Mouse (Mus musculus): ENCODE measurements around the gene Plcg1. TPM values are rescaled to one million over a fixed set of nuclear protein-coding genes. Genes with fewer than 3 reads are reported as not detected.
A peak's percentile ranks its signal among the peaks of the same experiment; 100 is the strongest.

The Plcg1 gene
- 237 and 294 TPM in 2 replicates for polyA plus RNA-seq (2012; rRNA removed)

- Histone ChIP-seq H3K4me1 (replicated peaks; ENCODE audit: control insufficient read depth, insufficient read depth, low read length) (peaks cover 45% of the 10 kb centered on the region), H3K27ac (ENCODE audit: control insufficient read depth, insufficient read depth, low read length) (peak within 1 kb of the TSS; percentile 94), H3K27me3 (ENCODE audit: control insufficient read depth, insufficient read depth, low read length) (no peaks in the 10 kb centered on the region), H3K36me3 (ENCODE audit: control insufficient read depth, insufficient read depth, low read length) (no peaks in the 10 kb centered on the region), H3K4me3 (ENCODE audit: control insufficient read depth, insufficient read depth, low read length) (peak within 1 kb of the TSS; percentile 80)
- peak; percentile 96 for DNase-seq
- WGBS, result under 1% methylated on average over 81 of the region's 99 CpGs
- peak; percentile 70 for TF ChIP-seq POLR2A (IDR thresholded peaks at IDR 0.05; ENCODE audit: control insufficient read depth, extremely low read depth, insufficient read depth, low read length, poor library complexity)
- TF ChIP-seq CTCF (IDR thresholded peaks at IDR 0.05; ENCODE audit: borderline replicate concordance, control insufficient read depth, extremely low read depth, insufficient read depth, low read length, poor library complexity), result peak; percentile 46; the same call in 1 of the 2 replicates
Observed at GRCm38 (mm10) chr2:160731117-160731838, at the start of gene Plcg1. Plcg1 (plus strand) TSS chr2:160731300.

GRCm38 (mm10) chr2:160700271-160700670 is 30.8 kb upstream of the Plcg1 start:
- WGBS, result 58% methylated on average over 5 of the region's 5 CpGs
- Histone ChIP-seq H3K27me3 (ENCODE audit: control insufficient read depth, insufficient read depth, low read length) (no peaks in the 10 kb centered on the region), H3K4me1 (replicated peaks; ENCODE audit: control insufficient read depth, insufficient read depth, low read length) (no peaks in the 10 kb centered on the region), H3K36me3 (ENCODE audit: control insufficient read depth, insufficient read depth, low read length) (peaks cover 65% of the 10 kb centered on the region), H3K4me3 (ENCODE audit: control insufficient read depth, insufficient read depth, low read length) (no peak overlapping the region), H3K27ac (ENCODE audit: control insufficient read depth, insufficient read depth, low read length) (no peak overlapping the region)
- no peak for DNase-seq
- TF ChIP-seq CTCF (IDR thresholded peaks at IDR 0.05; ENCODE audit: borderline replicate concordance, control insufficient read depth, extremely low read depth, insufficient read depth, low read length, poor library complexity) (no peak), POLR2A (IDR thresholded peaks at IDR 0.05; ENCODE audit: control insufficient read depth, extremely low read depth, insufficient read depth, low read length, poor library complexity) (no peak)

DNA sequence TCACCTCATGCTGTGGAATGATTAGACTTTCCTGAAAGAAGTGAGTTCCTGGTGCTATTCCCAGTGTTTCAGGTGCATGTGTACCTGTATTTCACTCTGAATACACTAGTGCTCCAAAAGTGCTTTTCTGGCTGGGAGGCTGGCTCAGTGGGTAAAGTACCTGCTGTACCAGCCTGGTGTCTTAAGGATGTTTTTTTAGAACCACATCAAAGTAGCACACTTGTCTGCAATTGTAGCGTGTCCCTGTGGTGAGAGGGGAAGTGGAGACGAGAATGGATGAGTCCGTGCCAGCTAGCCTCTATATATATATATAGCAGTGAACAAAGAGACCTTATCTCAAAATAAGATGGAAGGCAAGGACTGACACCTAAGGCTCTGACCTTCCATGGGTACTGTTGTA is 29.5 kb upstream of the Plcg1 start:
- no peaks in the 10 kb centered on the region for H3K27me3 ChIP-seq (ENCODE audit: control insufficient read depth, insufficient read depth, low read length)
- H3K27ac ChIP-seq (ENCODE audit: control insufficient read depth, insufficient read depth, low read length), result no peak overlapping the region
- 1% methylated on average over 3 of the region's 3 CpGs for WGBS
- peaks cover 71% of the 10 kb centered on the region for H3K36me3 ChIP-seq (ENCODE audit: control insufficient read depth, insufficient read depth, low read length)
- TF ChIP-seq POLR2A (IDR thresholded peaks at IDR 0.05; ENCODE audit: control insufficient read depth, extremely low read depth, insufficient read depth, low read length, poor library complexity), result no peak
- TF ChIP-seq CTCF (IDR thresholded peaks at IDR 0.05; ENCODE audit: borderline replicate concordance, control insufficient read depth, extremely low read depth, insufficient read depth, low read length, poor library complexity), result no peak
- no peaks in the 10 kb centered on the region for H3K4me1 ChIP-seq (replicated peaks; ENCODE audit: control insufficient read depth, insufficient read depth, low read length)
- no peak overlapping the region for H3K4me3 ChIP-seq (ENCODE audit: control insufficient read depth, insufficient read depth, low read length)
- peak; percentile 22 for DNase-seq

DNA sequence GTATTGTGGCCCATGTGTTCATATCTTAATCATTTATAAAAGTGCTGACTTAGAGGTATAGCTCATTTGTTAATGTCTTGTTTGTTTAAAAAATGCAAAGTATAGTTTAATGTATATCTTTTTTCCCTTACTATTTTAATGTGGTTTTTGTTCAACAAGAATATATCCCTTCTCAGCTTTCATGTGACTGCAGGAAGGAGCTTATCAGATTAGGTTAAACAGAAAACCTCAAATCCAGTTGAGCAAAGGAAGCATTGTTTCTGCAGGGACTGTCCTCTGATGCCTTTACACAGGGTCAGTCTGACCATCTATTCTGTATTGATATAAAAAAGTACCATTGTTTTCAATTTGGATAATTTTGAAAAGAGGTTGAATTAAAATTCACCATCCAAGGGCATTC is 28.3 kb upstream of the Plcg1 start:
- Histone ChIP-seq H3K27ac (ENCODE audit: control insufficient read depth, insufficient read depth, low read length) (no peak overlapping the region), H3K36me3 (ENCODE audit: control insufficient read depth, insufficient read depth, low read length) (peaks cover 73% of the 10 kb centered on the region), H3K4me3 (ENCODE audit: control insufficient read depth, insufficient read depth, low read length) (no peak overlapping the region), H3K4me1 (replicated peaks; ENCODE audit: control insufficient read depth, insufficient read depth, low read length) (no peaks in the 10 kb centered on the region), H3K27me3 (ENCODE audit: control insufficient read depth, insufficient read depth, low read length) (no peaks in the 10 kb centered on the region)
- DNase-seq, result no peak
- TF ChIP-seq CTCF (IDR thresholded peaks at IDR 0.05; ENCODE audit: borderline replicate concordance, control insufficient read depth, extremely low read depth, insufficient read depth, low read length, poor library complexity), result no peak

DNA sequence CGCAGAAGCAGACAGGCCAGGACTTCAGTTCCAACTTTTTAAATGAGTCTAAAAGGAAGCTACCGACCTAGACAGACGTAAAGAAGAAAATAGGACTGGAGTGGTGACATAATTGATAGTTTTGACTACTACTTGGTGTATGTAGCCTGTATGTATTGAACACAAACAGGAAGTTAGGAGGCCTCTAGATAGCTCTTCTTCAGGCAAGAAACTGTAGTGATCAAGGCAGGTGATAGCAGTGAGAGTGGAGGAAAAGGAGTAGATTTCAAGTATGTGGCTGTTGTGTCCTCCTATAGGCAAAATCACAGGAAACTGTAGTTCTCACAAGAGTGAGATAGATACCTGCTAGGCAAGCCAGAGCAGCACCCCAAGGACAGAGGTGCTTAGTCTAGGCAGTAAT is 23.4 kb upstream of the Plcg1 start:
- Histone ChIP-seq H3K36me3 (ENCODE audit: control insufficient read depth, insufficient read depth, low read length) (peaks cover 74% of the 10 kb centered on the region), H3K4me1 (replicated peaks; ENCODE audit: control insufficient read depth, insufficient read depth, low read length) (no peaks in the 10 kb centered on the region), H3K27me3 (ENCODE audit: control insufficient read depth, insufficient read depth, low read length) (no peaks in the 10 kb centered on the region), H3K27ac (ENCODE audit: control insufficient read depth, insufficient read depth, low read length) (no peak overlapping the region), H3K4me3 (ENCODE audit: control insufficient read depth, insufficient read depth, low read length) (no peak overlapping the region)
- 93% methylated on average over 3 of the region's 3 CpGs for whole genome bisulfite sequencing
- DNase-seq, result no peak
- TF ChIP-seq POLR2A (IDR thresholded peaks at IDR 0.05; ENCODE audit: control insufficient read depth, extremely low read depth, insufficient read depth, low read length, poor library complexity), result no peak
- TF ChIP-seq CTCF (IDR thresholded peaks at IDR 0.05; ENCODE audit: borderline replicate concordance, control insufficient read depth, extremely low read depth, insufficient read depth, low read length, poor library complexity), result no peak

DNA sequence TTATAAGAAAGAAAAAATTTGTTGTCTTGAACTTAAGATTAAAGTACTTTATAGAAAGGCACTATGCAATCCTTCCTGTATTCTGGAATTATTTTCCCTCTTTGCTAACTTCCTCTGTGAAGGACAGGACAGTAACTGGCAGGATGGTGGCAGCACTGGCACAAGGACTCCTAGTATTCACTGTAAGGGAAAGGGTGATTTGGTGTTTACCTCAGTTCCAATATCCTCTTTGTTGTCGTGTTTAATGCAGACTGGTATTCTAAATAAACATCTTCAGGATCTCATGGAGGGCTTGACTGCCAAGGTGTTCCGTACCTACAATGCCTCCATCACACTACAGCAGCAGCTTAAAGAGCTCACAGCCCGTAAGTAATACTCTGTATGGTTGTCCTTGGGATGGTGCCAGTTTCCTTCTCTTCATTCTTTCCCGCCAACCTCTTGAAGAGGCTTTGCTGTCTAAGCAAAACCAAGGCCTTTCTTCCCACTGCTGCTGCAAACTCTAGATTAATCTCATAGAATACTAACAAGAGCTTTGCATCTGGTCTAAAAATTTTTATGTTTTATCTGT is 15.6 kb upstream of the Plcg1 start:
- TF ChIP-seq POLR2A (IDR thresholded peaks at IDR 0.05; ENCODE audit: control insufficient read depth, extremely low read depth, insufficient read depth, low read length, poor library complexity) (no peak), CTCF (IDR thresholded peaks at IDR 0.05; ENCODE audit: borderline replicate concordance, control insufficient read depth, extremely low read depth, insufficient read depth, low read length, poor library complexity) (no peak)

More for the DNA sequence above, 15.6 kb upstream of the Plcg1 start:
- H3K36me3 ChIP-seq (ENCODE audit: control insufficient read depth, insufficient read depth, low read length), result peaks cover 97% of the 10 kb centered on the region
- DNase-seq, result no peak
- no peak overlapping the region for H3K4me3 ChIP-seq (ENCODE audit: control insufficient read depth, insufficient read depth, low read length)
- no peaks in the 10 kb centered on the region for H3K27me3 ChIP-seq (ENCODE audit: control insufficient read depth, insufficient read depth, low read length)
- H3K27ac ChIP-seq (ENCODE audit: control insufficient read depth, insufficient read depth, low read length), result no peak overlapping the region
- WGBS, result 97% methylated on average over 4 of the region's 4 CpGs
- no peaks in the 10 kb centered on the region for H3K4me1 ChIP-seq (replicated peaks; ENCODE audit: control insufficient read depth, insufficient read depth, low read length)

Measured in thymus, adult 2 months (tissue).